Mouse (Mus musculus) lung, embryonic 15.5 days (tissue): ENCODE results near the gene Scube1. TPM values are rescaled to one million over a fixed set of nuclear protein-coding genes. Genes with fewer than 3 reads are reported as not detected.

Experiments used
- ATAC-seq: fragments of 200-750 bp; cut with Nextera tagmentation; 2 replicates; pipeline ENCODE4 v1.8.0; 2017; ENCODE audit warnings: moderate number of reproducible peaks, borderline replicate concordance; ENCODE audit not compliant: low FRiP score, low TSS enrichment; ENCODE audit errors: extremely low read depth
- H3K27ac ChIP-seq: fragments of 300-500 bp; sonication (generic); 2 replicates; pipeline ENCODE4 v1.5.1; 2015; ENCODE audit warnings: moderate library complexity, mild to moderate bottlenecking, inconsistent platforms
- H3K27me3 ChIP-seq: fragments of 300-500 bp; sonication (generic); 2 replicates; pipeline ENCODE4 v1.6.1; 2015; ENCODE audit warnings: inconsistent platforms
- H3K36me3 ChIP-seq: fragments of 300-500 bp; sonication (generic); 2 replicates; pipeline ENCODE4 v1.6.1; 2015; ENCODE audit warnings: inconsistent platforms
- H3K4me1 ChIP-seq: fragments of 300-500 bp; sonication (generic); 2 replicates; pipeline ENCODE4 v1.6.1; 2015; ENCODE audit warnings: inconsistent platforms
- H3K4me2 ChIP-seq: fragments of 300-500 bp; sonication (generic); 2 replicates; pipeline ENCODE4 v1.6.1; 2015; ENCODE audit warnings: inconsistent platforms, mild to moderate bottlenecking, moderate library complexity
- H3K4me3 ChIP-seq: fragments of 300-500 bp; sonication (generic); 2 replicates; pipeline ENCODE4 v1.5.1; 2015; ENCODE audit warnings: mild to moderate bottlenecking, inconsistent platforms
- H3K9ac ChIP-seq: fragments of 300-500 bp; sonication (generic); 2 replicates; pipeline ENCODE4 v1.6.1; 2015; ENCODE audit warnings: inconsistent platforms
- H3K9me3 ChIP-seq: fragments of 300-500 bp; sonication (generic); 2 replicates; pipeline ENCODE4 v1.6.1; 2016; ENCODE audit warnings: inconsistent platforms
- WGBS: fragments of 180-500 bp; shearing (Covaris S2); methylation state at CpG from one replicate; pipeline ENCODE4 v1.1.7; 2015; 5-methylcytosine and 5-hydroxymethylcytosine counted together
- polyA plus RNA-seq: library from polyadenylated mRNA; unstranded; fragments of >200 nt; fragmentation: Nextera tagmentation; extraction: Ambion mirVana; gene quantifications from 2 replicates; pipeline ENCODE4 v1.2.1, GENCODE M21; 2015

The Scube1 gene
- polyA plus RNA-seq, 1 experiment from 2014 or later, result 4.2 TPM

GRCm38 (mm10) chr15:83592260-83593188 is 132.3 kb downstream of the Scube1 start:
- ATAC-seq, result no peak
- WGBS, result 62% methylated on average over 8 of the region's 8 CpGs
- Histone ChIP-seq H3K27me3 (no peaks in the 10 kb centered on the region), H3K9me3 (no peaks in the 10 kb centered on the region), H3K36me3 (peaks cover 8% of the 10 kb centered on the region), H3K4me2 (peak overlapping the region; percentile 89; the same call in 1 of the 2 replicates), H3K27ac (no peak overlapping the region), H3K9ac (no peak overlapping the region), H3K4me1 (peaks cover 17% of the 10 kb centered on the region), H3K4me3 (no peak overlapping the region)

GRCm38 (mm10) chr15:83591758-83592157 is 133.1 kb downstream of the Scube1 start:
- Histone ChIP-seq H3K4me1 (peaks cover 17% of the 10 kb centered on the region), H3K27ac (no peak overlapping the region), H3K9ac (no peak overlapping the region), H3K36me3 (peaks cover 15% of the 10 kb centered on the region), H3K9me3 (no peaks in the 10 kb centered on the region), H3K4me2 (no peak overlapping the region), H3K27me3 (no peaks in the 10 kb centered on the region), H3K4me3 (no peak overlapping the region)
- WGBS, result 80% methylated on average over 6 of the region's 6 CpGs
- ATAC-seq, result no peak

GRCm38 (mm10) chr15:83590841-83591240 is 134.0 kb downstream of the Scube1 start:
- no peak for ATAC-seq
- H3K27ac ChIP-seq, result no peak overlapping the region
- no peak overlapping the region for H3K4me3 ChIP-seq
- no peak overlapping the region for H3K4me2 ChIP-seq
- H3K9me3 ChIP-seq, result no peaks in the 10 kb centered on the region
- peaks cover 17% of the 10 kb centered on the region for H3K4me1 ChIP-seq
- H3K9ac ChIP-seq, result no peak overlapping the region
- H3K27me3 ChIP-seq, result no peaks in the 10 kb centered on the region
- H3K36me3 ChIP-seq, result peaks cover 24% of the 10 kb centered on the region
- 89% methylated on average over 4 of the region's 4 CpGs for WGBS

- H3K27me3 ChIP-seq, result no peaks in the 10 kb centered on the region
- H3K4me1 ChIP-seq, result no peaks in the 10 kb centered on the region
- H3K4me2 ChIP-seq, result no peak overlapping the region
- 83% methylated on average over 6 of the region's 6 CpGs for WGBS
- H3K27ac ChIP-seq, result no peak overlapping the region
- H3K36me3 ChIP-seq, result peaks cover 71% of the 10 kb centered on the region
- no peak for ATAC-seq
- no peak overlapping the region for H3K9ac ChIP-seq
- H3K4me3 ChIP-seq, result no peak overlapping the region
- no peaks in the 10 kb centered on the region for H3K9me3 ChIP-seq
These were observed 140.0 kb downstream of the Scube1 start for GRCm38 (mm10) chr15:83584741-83585220.

- Histone ChIP-seq H3K4me1 (no peaks in the 10 kb centered on the region), H3K4me2 (no peak overlapping the region), H3K27me3 (no peaks in the 10 kb centered on the region), H3K9me3 (no peaks in the 10 kb centered on the region), H3K27ac (no peak overlapping the region), H3K9ac (no peak overlapping the region), H3K36me3 (peaks cover 78% of the 10 kb centered on the region), H3K4me3 (no peak overlapping the region)
- 76% methylated on average over 8 of the region's 8 CpGs for WGBS
- ATAC-seq, result no peak
These were observed 141.2 kb downstream of the Scube1 start for GRCm38 (mm10) chr15:83583419-83584156.

- WGBS, result 81% methylated on average over 4 of the region's 4 CpGs
These were observed 141.9 kb downstream of the Scube1 start for GRCm38 (mm10) chr15:83582931-83583330.

GRCm38 (mm10) chr15:83576651-83577050 is 148.2 kb downstream of the Scube1 start:
- WGBS, result 92% methylated on average over 9 of the region's 9 CpGs
- ATAC-seq, result no peak
- Histone ChIP-seq H3K4me2 (no peak overlapping the region), H3K9me3 (no peaks in the 10 kb centered on the region), H3K4me3 (no peak overlapping the region), H3K9ac (no peak overlapping the region), H3K27ac (no peak overlapping the region), H3K4me1 (no peaks in the 10 kb centered on the region), H3K27me3 (no peaks in the 10 kb centered on the region), H3K36me3 (peaks cover 69% of the 10 kb centered on the region)

More at GRCm38 (mm10) chr15:83582931-83583330, 141.9 kb downstream of the Scube1 start:
- Histone ChIP-seq H3K27ac (no peak overlapping the region), H3K36me3 (peaks cover 78% of the 10 kb centered on the region), H3K4me1 (no peaks in the 10 kb centered on the region), H3K9me3 (no peaks in the 10 kb centered on the region), H3K27me3 (no peaks in the 10 kb centered on the region), H3K4me3 (no peak overlapping the region), H3K4me2 (no peak overlapping the region), H3K9ac (no peak overlapping the region)
- ATAC-seq, result no peak

GRCm38 (mm10) chr15:83575543-83575942 is 149.3 kb downstream of the Scube1 start:
- no peaks in the 10 kb centered on the region for H3K9me3 ChIP-seq
- no peak overlapping the region for H3K27ac ChIP-seq
- H3K27me3 ChIP-seq, result no peaks in the 10 kb centered on the region
- no peak for ATAC-seq
- H3K36me3 ChIP-seq, result peaks cover 58% of the 10 kb centered on the region
- WGBS, result 90% methylated on average over 8 of the region's 8 CpGs
- H3K4me1 ChIP-seq, result no peaks in the 10 kb centered on the region
- H3K4me3 ChIP-seq, result no peak overlapping the region
- no peak overlapping the region for H3K4me2 ChIP-seq
- no peak overlapping the region for H3K9ac ChIP-seq

- Histone ChIP-seq H3K27ac (no peak overlapping the region), H3K4me3 (no peak overlapping the region), H3K4me1 (no peaks in the 10 kb centered on the region), H3K27me3 (no peaks in the 10 kb centered on the region), H3K9ac (no peak overlapping the region), H3K9me3 (no peaks in the 10 kb centered on the region), H3K4me2 (no peak overlapping the region), H3K36me3 (peaks cover 51% of the 10 kb centered on the region)
- ATAC-seq, result no peak
- 76% methylated on average over 6 of the region's 6 CpGs for WGBS
These were observed 150.0 kb downstream of the Scube1 start for GRCm38 (mm10) chr15:83574731-83575351.

- Histone ChIP-seq H3K9ac (no peak overlapping the region), H3K36me3 (peaks cover 44% of the 10 kb centered on the region), H3K27me3 (no peaks in the 10 kb centered on the region), H3K4me1 (no peaks in the 10 kb centered on the region), H3K9me3 (no peaks in the 10 kb centered on the region), H3K4me2 (no peak overlapping the region), H3K27ac (no peak overlapping the region), H3K4me3 (no peak overlapping the region)
- no peak for ATAC-seq
- 95% methylated on average over 12 of the region's 12 CpGs for WGBS
These were observed 151.2 kb downstream of the Scube1 start for GRCm38 (mm10) chr15:83573606-83574005.

- Histone ChIP-seq H3K27me3 (no peaks in the 10 kb centered on the region), H3K36me3 (peaks cover 30% of the 10 kb centered on the region), H3K4me1 (no peaks in the 10 kb centered on the region), H3K9ac (no peak overlapping the region), H3K9me3 (no peaks in the 10 kb centered on the region), H3K4me3 (no peak overlapping the region), H3K4me2 (no peak overlapping the region), H3K27ac (no peak overlapping the region)
- no peak for ATAC-seq
- WGBS, result 80% methylated on average over 4 of the region's 4 CpGs
These were observed 152.7 kb downstream of the Scube1 start for GRCm38 (mm10) chr15:83572132-83572531.
